Mouse (Mus musculus): Measurements from ENCODE around the gene Gid8. TPM values are rescaled to one million over a fixed set of nuclear protein-coding genes. Genes with fewer than 3 reads are reported as not detected.
"Not testable (repeated sequence)": the region's sequence is repeated elsewhere in the genome, so short reads cannot be mapped to it uniquely, and the experiment has no call there.

Gene Gid8
- polyA plus RNA-seq, 1 experiment from 2014 or later, result 58.1 TPM

DNA sequence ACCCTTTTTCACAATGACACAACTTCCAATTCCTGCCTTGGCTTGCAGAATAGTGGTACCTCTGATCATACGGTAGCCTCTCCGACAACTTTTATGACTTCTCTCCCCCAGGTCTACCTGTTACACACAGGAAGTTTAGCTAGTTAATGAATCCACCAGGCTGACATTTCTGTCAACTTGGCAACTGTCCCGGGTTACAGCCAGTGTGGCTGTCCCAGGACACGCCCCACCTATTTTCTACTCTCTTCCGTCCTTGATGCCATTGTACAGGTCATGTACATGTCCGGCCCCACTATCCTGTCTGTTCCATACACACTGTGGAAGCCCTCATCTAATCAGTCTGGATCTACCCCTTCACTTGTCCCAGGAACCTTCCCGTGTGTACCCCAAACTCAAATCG, 5.3 kb upstream of the Gid8 start:
- Histone ChIP-seq H3K4me3 (ENCODE audit: low read depth, low read length) (no peak overlapping the region), H3K36me3 (ENCODE audit: control insufficient read depth, insufficient read depth, low read length) (no peaks in the 10 kb centered on the region), H3K4me1 (replicated peaks; ENCODE audit: control insufficient read depth, insufficient read depth, low read length) (peaks cover 16% of the 10 kb centered on the region), H3K4me2 (ENCODE audit: low read depth, low read length, severe bottlenecking) (no peak overlapping the region), H3K27ac (ENCODE audit: low read depth, low read length) (no peak overlapping the region), H3K9me3 (ENCODE audit: control insufficient read depth, low read length) (no peaks in the 10 kb centered on the region), H3K27me3 (ENCODE audit: control insufficient read depth, insufficient read depth, low read length) (no peaks in the 10 kb centered on the region), H3K9ac (ENCODE audit: low read length) (no peak overlapping the region)
- ATAC-seq (replicated peaks; ENCODE audit: low FRiP score), result no peak
- no peak for DNase-seq (ENCODE audit: low spot score)
- WGBS, result 88% methylated on average over 8 of the region's 8 CpGs

GRCm38 (mm10) chr2:180705066-180705465, 4.9 kb upstream of the Gid8 start:
- Histone ChIP-seq H3K27me3 (ENCODE audit: control insufficient read depth, insufficient read depth, low read length) (no peaks in the 10 kb centered on the region), H3K4me3 (ENCODE audit: low read depth, low read length) (no peak overlapping the region), H3K9me3 (ENCODE audit: control insufficient read depth, low read length) (no peaks in the 10 kb centered on the region), H3K9ac (ENCODE audit: low read length) (no peak overlapping the region), H3K27ac (ENCODE audit: low read depth, low read length) (no peak overlapping the region), H3K4me2 (ENCODE audit: low read depth, low read length, severe bottlenecking) (no peak overlapping the region), H3K4me1 (replicated peaks; ENCODE audit: control insufficient read depth, insufficient read depth, low read length) (peaks cover 15% of the 10 kb centered on the region), H3K36me3 (ENCODE audit: control insufficient read depth, insufficient read depth, low read length) (no peaks in the 10 kb centered on the region)
- WGBS, result 87% methylated on average over 3 of the region's 3 CpGs
- DNase-seq (ENCODE audit: low spot score) (no peak), ATAC-seq (replicated peaks; ENCODE audit: low FRiP score) (no peak)

DNA sequence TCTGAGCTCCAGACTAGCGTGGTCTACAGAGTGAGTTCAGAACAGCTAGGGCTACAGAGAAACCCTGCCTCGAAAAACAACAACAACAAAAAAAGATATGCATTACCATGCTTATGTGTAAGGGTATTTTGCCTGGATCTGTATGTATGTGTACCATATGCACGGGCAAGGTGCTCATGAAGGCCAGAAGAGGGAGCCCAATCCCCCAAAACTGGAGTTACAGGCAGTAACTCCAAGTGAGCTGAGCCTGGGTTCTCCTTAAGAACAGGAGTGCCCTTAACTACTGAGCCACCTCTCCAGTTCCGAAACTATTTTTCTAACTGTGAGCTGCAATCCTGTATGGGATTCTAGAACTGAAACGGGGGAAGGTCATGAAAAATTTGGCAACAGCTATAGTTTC, 3.9 kb upstream of the Gid8 start:
- H3K9me3 ChIP-seq (ENCODE audit: control insufficient read depth, low read length), result no peaks in the 10 kb centered on the region
- ATAC-seq (replicated peaks; ENCODE audit: low FRiP score), result no peak
- no peak overlapping the region for H3K4me3 ChIP-seq (ENCODE audit: low read depth, low read length)
- H3K36me3 ChIP-seq (ENCODE audit: control insufficient read depth, insufficient read depth, low read length), result no peaks in the 10 kb centered on the region
- no peaks in the 10 kb centered on the region for H3K27me3 ChIP-seq (ENCODE audit: control insufficient read depth, insufficient read depth, low read length)
- no peak overlapping the region for H3K9ac ChIP-seq (ENCODE audit: low read length)
- no peak for DNase-seq (ENCODE audit: low spot score)
- WGBS, result 89% methylated on average over 5 of the region's 5 CpGs
- no peak overlapping the region for H3K27ac ChIP-seq (ENCODE audit: low read depth, low read length)
- no peak overlapping the region for H3K4me2 ChIP-seq (ENCODE audit: low read depth, low read length, severe bottlenecking)
- peaks cover 9% of the 10 kb centered on the region; the same call in 1 of the 2 replicates for H3K4me1 ChIP-seq (replicated peaks; ENCODE audit: control insufficient read depth, insufficient read depth, low read length)

DNA sequence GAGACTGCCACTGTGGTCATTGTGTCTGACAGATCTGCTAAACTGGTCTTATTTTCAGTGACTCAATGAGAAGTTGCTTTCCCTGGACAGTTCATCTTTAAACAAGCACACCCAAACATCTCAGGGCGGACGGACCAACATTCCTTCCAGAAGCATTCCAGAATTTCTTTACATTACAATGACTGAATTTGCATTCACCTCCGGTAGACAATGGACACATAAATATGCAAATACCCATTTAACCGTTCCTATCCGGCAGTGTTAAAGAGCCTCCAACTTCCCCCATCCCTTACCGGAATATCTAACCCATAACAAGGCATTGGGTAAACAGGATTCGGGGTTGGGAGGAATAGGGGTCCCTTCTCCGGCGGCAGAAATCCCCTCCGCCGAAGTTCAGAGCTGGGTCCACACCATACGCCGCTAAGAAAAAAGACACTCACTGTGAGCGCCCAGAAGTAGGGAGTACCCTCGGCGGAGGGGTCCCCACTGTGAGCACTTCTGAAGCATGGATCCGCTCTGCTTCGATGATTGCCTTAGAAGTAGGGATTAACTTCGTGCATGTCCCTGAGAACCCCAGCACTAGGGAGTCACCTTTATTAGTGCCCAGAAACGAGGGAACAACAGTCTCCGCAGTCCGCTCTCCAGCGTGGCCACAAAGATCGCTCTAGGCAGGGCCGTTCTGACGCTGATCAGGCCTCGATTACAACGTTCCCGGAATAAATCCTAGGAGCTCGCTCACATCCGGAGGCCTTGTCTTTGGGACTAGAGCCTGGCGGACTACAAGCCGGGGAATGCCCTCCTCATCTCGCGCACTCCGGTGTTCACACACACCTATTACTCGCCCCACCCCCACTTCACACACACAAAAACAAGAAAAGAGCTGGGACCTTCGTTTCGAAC, 644 bp upstream of the Gid8 start:
- H3K4me2 ChIP-seq (ENCODE audit: low read depth, low read length, severe bottlenecking), result peak overlapping the region; percentile 83
- no peaks in the 10 kb centered on the region for H3K9me3 ChIP-seq (ENCODE audit: control insufficient read depth, low read length)
- peak overlapping the region; percentile 72 for H3K9ac ChIP-seq (ENCODE audit: low read length)
- no peak for DNase-seq (ENCODE audit: low spot score)
- H3K4me1 ChIP-seq (replicated peaks; ENCODE audit: control insufficient read depth, insufficient read depth, low read length), result peaks cover 9% of the 10 kb centered on the region
- H3K27me3 ChIP-seq (ENCODE audit: control insufficient read depth, insufficient read depth, low read length), result no peaks in the 10 kb centered on the region
- ATAC-seq (replicated peaks; ENCODE audit: low FRiP score), result peak; percentile 58
- WGBS, result under 1% methylated on average over 39 of the region's 39 CpGs
- H3K4me3 ChIP-seq (ENCODE audit: low read depth, low read length), result peak overlapping the region; percentile 97
- 0 out of 2 replicates have a peak overlapping the region, but pooled peaks have one; percentile 0 for H3K27ac ChIP-seq (ENCODE audit: low read depth, low read length)
- 0 out of 2 replicates have a peak, but pooled peaks cover 2% of the 10 kb centered on the region for H3K36me3 ChIP-seq (ENCODE audit: control insufficient read depth, insufficient read depth, low read length)

DNA sequence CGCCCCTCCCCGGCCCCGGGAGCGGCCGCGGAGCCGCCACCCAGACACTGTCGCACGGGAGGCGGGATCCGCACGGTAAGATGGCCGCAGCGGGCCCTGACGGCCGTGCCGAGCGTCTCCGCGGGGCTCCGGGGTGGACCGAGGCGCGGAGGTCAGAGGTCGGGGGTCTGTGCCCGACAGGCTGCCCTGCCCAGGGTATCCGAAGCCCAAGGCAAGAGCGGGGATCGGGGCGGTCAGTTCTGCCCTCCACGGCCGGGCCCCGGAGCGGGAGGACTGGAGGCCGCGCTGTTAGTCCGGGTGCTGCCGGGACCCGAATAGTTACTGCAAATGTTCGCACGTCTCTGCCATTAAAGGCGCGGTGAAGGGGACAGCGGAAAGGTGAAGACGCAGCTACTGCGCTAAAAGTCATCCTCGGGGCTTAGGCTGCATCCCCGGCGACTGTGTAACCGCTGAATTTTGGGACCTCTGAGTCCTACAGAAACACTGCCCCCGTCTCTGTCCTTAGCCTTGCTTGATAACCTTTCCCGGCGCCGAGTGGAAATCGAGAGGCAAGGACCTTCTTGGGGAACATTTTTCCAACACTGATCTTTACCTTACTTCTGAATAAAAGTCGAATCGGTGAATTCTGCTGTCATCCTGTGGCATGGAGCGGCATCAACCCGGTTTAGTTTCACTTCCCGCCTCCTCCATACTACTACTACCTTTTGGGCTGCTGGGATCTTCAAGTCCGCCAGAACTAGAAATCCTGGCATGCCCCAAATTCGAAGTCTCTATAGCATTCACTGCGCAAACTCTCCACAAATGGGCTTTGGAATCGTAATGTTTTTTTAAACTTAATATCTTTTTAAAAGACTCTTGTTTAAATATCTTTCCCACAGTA, 599 bp downstream of the Gid8 start:
- WGBS, result 2% methylated on average over 64 of the region's 64 CpGs
- DNase-seq (ENCODE audit: low spot score), result no peak
- peak overlapping the region; percentile 66 for H3K4me2 ChIP-seq (ENCODE audit: low read depth, low read length, severe bottlenecking)
- H3K9ac ChIP-seq (ENCODE audit: low read length), result peak overlapping the region; percentile 97
- H3K9me3 ChIP-seq (ENCODE audit: control insufficient read depth, low read length), result no peaks in the 10 kb centered on the region
- peak overlapping the region; percentile 97 for H3K4me3 ChIP-seq (ENCODE audit: low read depth, low read length)
- H3K27me3 ChIP-seq (ENCODE audit: control insufficient read depth, insufficient read depth, low read length), result no peaks in the 10 kb centered on the region
- ATAC-seq (replicated peaks; ENCODE audit: low FRiP score), result peak; percentile 66
- H3K4me1 ChIP-seq (replicated peaks; ENCODE audit: control insufficient read depth, insufficient read depth, low read length), result peaks cover 9% of the 10 kb centered on the region
- 0 out of 2 replicates have a peak, but pooled peaks cover 2% of the 10 kb centered on the region for H3K36me3 ChIP-seq (ENCODE audit: control insufficient read depth, insufficient read depth, low read length)
- peak overlapping the region; percentile 37; the same call in 1 of the 2 replicates for H3K27ac ChIP-seq (ENCODE audit: low read depth, low read length)

DNA sequence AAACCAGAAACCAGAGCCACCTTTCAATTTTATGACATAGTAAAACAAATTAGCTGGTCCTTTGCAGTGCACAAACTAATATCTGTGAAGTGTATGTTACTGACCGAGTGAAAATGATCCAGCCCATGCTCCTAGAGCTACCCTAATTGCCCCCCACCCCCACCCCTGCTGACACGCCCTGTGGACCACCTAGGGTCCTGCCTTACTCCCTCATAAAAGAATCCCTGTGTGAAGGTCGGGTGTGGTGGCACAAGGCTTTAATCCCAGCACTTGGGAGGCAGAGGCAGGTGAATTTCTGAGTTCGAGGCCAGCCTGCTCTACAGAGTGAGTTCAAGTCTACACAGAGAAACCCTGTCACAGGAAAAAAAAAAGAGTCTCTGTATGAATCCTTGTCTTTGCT, 1.6 kb downstream of the Gid8 start:
- DNase-seq (ENCODE audit: low spot score) (no peak), ATAC-seq (replicated peaks; ENCODE audit: low FRiP score) (no peak)
- WGBS, result 65% methylated on average over 4 of the region's 4 CpGs
- H3K4me2 ChIP-seq (ENCODE audit: low read depth, low read length, severe bottlenecking), result peak overlapping the region; percentile 66
- 0 out of 2 replicates have a peak overlapping the region, but pooled peaks have one; percentile 97 for H3K4me3 ChIP-seq (ENCODE audit: low read depth, low read length)
- H3K27me3 ChIP-seq (ENCODE audit: control insufficient read depth, insufficient read depth, low read length), result no peaks in the 10 kb centered on the region
- peaks cover 9% of the 10 kb centered on the region for H3K4me1 ChIP-seq (replicated peaks; ENCODE audit: control insufficient read depth, insufficient read depth, low read length)
- H3K9me3 ChIP-seq (ENCODE audit: control insufficient read depth, low read length), result no peaks in the 10 kb centered on the region
- H3K9ac ChIP-seq (ENCODE audit: low read length), result peak overlapping the region; percentile 97; the same call in 1 of the 2 replicates
- H3K27ac ChIP-seq (ENCODE audit: low read depth, low read length), result no peak overlapping the region
- H3K36me3 ChIP-seq (ENCODE audit: control insufficient read depth, insufficient read depth, low read length), result 0 out of 2 replicates have a peak, but pooled peaks cover 2% of the 10 kb centered on the region

DNA sequence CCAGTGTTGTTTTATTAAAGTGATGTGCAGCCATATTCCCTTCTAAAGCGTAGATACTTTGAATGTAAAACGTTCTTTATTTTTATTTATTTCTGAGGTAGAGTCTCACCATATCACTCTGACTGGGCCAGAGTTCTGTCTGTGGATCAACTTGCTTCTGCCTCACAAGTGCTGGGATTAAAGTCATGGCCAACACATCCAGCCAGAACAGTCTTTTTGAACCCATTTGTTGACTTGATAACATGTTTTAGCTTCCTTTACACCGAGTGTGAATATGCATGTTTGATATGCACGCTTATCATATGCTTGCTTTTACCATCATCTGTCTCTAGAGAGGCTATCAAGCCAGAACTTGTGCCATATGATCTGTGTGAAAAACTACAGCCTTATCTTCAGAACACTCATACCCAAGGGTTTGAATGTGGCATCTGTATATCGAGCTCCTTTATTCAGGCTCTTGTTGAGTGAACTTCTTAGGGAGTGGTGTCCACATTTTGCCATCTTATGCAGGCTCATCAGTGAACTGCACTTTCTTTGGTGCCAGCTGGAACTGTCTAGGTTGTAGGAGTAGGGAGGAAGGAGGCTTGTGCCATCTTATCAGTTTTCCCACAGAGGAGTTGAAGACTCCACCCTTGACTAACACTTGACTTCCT, 2.2 kb downstream of the Gid8 start:
- H3K27ac ChIP-seq (ENCODE audit: low read depth, low read length), result no peak overlapping the region
- DNase-seq (ENCODE audit: low spot score) (no peak), ATAC-seq (replicated peaks; ENCODE audit: low FRiP score) (no peak)
- no peaks in the 10 kb centered on the region for H3K27me3 ChIP-seq (ENCODE audit: control insufficient read depth, insufficient read depth, low read length)
- peaks cover 2% of the 10 kb centered on the region; the same call in 1 of the 2 replicates for H3K36me3 ChIP-seq (ENCODE audit: control insufficient read depth, insufficient read depth, low read length)
- H3K9me3 ChIP-seq (ENCODE audit: control insufficient read depth, low read length), result no peaks in the 10 kb centered on the region
- H3K9ac ChIP-seq (ENCODE audit: low read length), result no peak overlapping the region
- WGBS, result 94% methylated on average over 5 of the region's 5 CpGs
- no peak overlapping the region for H3K4me2 ChIP-seq (ENCODE audit: low read depth, low read length, severe bottlenecking)
- peaks cover 9% of the 10 kb centered on the region for H3K4me1 ChIP-seq (replicated peaks; ENCODE audit: control insufficient read depth, insufficient read depth, low read length)
- H3K4me3 ChIP-seq (ENCODE audit: low read depth, low read length), result no peak overlapping the region

GRCm38 (mm10) chr2:180722748-180723147, 12.8 kb downstream of the Gid8 start:
- H3K4me3 ChIP-seq (ENCODE audit: low read depth, low read length); ATAC-seq (replicated peaks; ENCODE audit: low FRiP score); H3K27me3 ChIP-seq (ENCODE audit: control insufficient read depth, insufficient read depth, low read length); H3K9ac ChIP-seq (ENCODE audit: low read length); H3K4me2 ChIP-seq (ENCODE audit: low read depth, low read length, severe bottlenecking); H3K4me1 ChIP-seq (replicated peaks; ENCODE audit: control insufficient read depth, insufficient read depth, low read length); H3K36me3 ChIP-seq (ENCODE audit: control insufficient read depth, insufficient read depth, low read length); H3K9me3 ChIP-seq (ENCODE audit: control insufficient read depth, low read length); DNase-seq (ENCODE audit: low spot score); H3K27ac ChIP-seq (ENCODE audit: low read depth, low read length): not testable (repeated sequence)
- WGBS, result 94% methylated on average over 5 of the region's 5 CpGs

Data from forebrain, embryonic 11.5 days (tissue).